Mouse (Mus musculus): ENCODE data around the gene Isx. TPM values are rescaled to one million over a fixed set of nuclear protein-coding genes. Genes with fewer than 3 reads are reported as not detected.

Gene Isx
- total RNA-seq, 2 experiments from 2014 or later, result not detected

GRCm38 (mm10) chr8:74899796-74900195 lies 26.8 kb downstream of the Isx start:
- no peak for DNase-seq (ENCODE audit: low spot score)

GRCm38 (mm10) chr8:74901765-74902164 lies 28.8 kb downstream of the Isx start:
- no peak for DNase-seq (ENCODE audit: low spot score)

DNA sequence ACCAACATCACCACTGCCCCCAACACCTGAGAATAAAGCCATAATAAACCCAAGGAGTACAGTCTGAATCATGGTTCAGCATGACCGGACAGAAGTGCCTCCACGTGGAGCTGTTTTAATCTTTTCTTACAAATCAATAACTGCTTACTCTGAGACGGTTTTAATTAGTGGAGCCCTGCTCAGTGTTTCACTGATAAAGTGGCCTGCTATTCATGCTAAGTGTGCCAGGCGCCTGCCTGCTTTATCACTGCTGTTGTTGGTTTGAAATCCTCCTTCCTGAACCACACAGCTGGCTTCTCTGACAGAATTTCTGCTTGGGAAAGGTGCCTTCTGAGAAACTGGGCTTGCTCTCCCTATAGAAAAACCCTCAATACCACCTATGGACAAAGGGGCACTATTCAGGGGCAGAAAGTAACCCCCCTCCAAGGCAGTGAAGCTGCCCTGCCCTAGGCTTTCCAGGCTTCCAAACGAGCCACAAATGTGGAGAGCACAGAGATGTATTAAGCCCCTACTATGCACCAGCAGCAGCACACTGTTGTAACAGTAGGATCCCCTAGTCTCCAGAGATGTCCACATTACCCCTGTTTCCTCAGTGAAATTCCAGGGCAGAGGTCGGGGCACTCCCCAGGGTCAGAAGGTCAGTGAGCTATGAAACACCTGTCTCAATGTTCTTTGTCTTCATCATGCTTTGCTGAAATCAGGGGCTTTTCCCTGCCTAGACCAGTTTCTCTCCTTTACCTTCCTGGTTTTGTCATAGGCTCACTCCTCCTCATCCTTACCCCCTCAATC lies 30.3 kb downstream of the Isx start:
- no peak for DNase-seq (ENCODE audit: low spot score)

- no peak for DNase-seq (ENCODE audit: low spot score)
Measured at GRCm38 (mm10) chr8:74906333-74906732, 33.4 kb downstream of the Isx start.

DNA sequence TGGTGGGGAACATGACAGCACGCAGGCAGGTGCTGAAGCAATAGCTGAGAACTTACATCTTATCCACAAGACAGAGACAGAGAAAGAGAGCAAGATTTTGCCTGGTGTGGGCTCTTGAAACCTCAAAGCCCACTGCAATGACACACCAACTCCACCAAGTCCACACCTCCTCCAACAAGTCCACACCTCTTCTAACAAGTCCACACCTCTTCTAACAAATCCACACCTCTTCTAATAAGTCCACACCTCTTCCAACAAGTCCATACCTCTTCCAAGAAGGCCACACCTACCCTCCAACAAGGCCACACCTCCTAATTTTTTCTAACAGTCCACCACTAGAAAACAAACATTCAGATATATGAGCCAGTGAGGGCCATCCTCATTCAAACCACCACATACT lies 37.7 kb downstream of the Isx start:
- DNase-seq (ENCODE audit: low spot score), result no peak

GRCm38 (mm10) chr8:74920691-74921421 lies 47.9 kb downstream of the Isx start:
- no peak for DNase-seq (ENCODE audit: low spot score)

GRCm38 (mm10) chr8:74921882-74922518 lies 49.0 kb downstream of the Isx start:
- no peak for DNase-seq (ENCODE audit: low spot score)

GRCm38 (mm10) chr8:74927940-74928339 lies 55.0 kb downstream of the Isx start:
- DNase-seq (ENCODE audit: low spot score), result no peak

DNA sequence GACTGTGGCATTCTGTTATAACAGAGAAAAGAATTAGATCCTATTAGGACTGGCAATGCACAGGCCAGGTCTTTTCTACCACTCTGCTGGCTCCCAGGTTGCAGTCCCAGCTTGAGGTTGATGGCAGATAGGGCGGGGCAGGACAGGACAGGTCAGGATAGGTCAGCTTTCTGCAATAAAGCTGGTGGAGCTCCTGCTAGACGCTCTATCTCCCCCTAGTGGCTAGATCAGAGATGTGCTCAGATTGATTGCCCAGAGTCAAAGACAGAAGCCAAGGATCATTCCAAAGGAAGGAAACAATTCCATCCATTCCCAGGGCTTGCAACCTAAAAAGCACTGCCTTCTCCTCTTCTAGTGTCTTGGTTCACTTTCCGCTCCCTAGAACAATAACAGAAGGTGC lies 57.8 kb downstream of the Isx start:
- DNase-seq (ENCODE audit: low spot score), result peak; percentile 18

- DNase-seq (ENCODE audit: low spot score), result peak; percentile 52
Measured at GRCm38 (mm10) chr8:74935308-74935707, 62.3 kb downstream of the Isx start.

GRCm38 (mm10) chr8:74936656-74937055 lies 63.7 kb downstream of the Isx start:
- no peak for DNase-seq (ENCODE audit: low spot score)

DNA sequence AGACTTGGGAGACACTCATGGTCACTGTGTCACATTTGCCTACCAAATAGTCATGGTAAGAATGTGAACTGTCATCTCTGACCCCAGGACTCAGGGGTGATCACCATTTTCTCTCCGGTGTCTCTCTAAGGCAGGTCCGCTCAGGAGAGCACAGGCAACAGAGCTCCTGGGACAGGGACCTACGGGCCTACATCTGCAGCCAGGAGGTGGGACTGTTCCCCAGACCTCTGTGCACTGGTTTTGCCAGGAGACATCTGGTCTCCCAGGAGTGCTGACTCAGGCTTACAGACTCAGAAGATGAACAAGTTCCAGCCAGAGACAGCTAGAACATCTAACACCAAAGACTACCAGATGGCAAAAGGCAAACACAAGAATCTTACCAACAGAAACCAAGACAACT lies 69.1 kb downstream of the Isx start:
- no peak for DNase-seq (ENCODE audit: low spot score)

Other genes starting within 250 kb of the Isx start
- 1 to 10 TPM; 7.4 to 9.5 TPM for gene Hmgxb4, start 120.2 kb downstream of the Isx start, total RNA-seq (2021)
- gene Tom1, start 160.5 kb downstream of the Isx start, total RNA-seq (2021), result 10 to 100 TPM; 54.0 to 58.4 TPM
- gene Hmox1, start 220.4 kb downstream of the Isx start, total RNA-seq (2021), result 1 to 10 TPM; 5.0 to 5.3 TPM
- gene Mcm5, start 236.4 kb downstream of the Isx start, total RNA-seq (2021), result under 1 TPM; 0.66 to 0.87 TPM

All from gastrocnemius, adult 18-20 months (tissue).